Mouse (Mus musculus) ES-E14 (cell line): ENCODE data around the gene Lipt1. TPM values are rescaled to one million over a fixed set of nuclear protein-coding genes. Genes with fewer than 3 reads are reported as not detected.

ENCODE experiments used
- DNase-seq: peaks from one replicate; pipeline ENCODE4 v3.0.0-alpha.2; 2013; ENCODE audit warnings: low read depth, low spot score
- H3K27ac ChIP-seq: 2 replicates; pipeline ENCODE4 v1.5.1; 2012; ENCODE audit warnings: low read depth, mild to moderate bottlenecking, low read length, moderate library complexity, mixed read lengths; ENCODE audit not compliant: poor library complexity, insufficient read depth, severe bottlenecking
- H3K36me3 ChIP-seq: 2 replicates; pipeline ENCODE4 v1.6.1; 2012; ENCODE audit warnings: mild to moderate bottlenecking, low read length, moderate library complexity, mixed read lengths; ENCODE audit not compliant: control insufficient read depth, poor library complexity, insufficient read depth, severe bottlenecking
- H3K4me1 ChIP-seq, 2 experiments: fragments of 150-350 bp in 1 of 2; sonication (generic) in 1 of 2; 2 replicates each; pipeline ENCODE4 v1.6.1; 2012; ENCODE audit warnings: low read length in 2 of 2, mild to moderate bottlenecking in 1 of 2, mixed read lengths in 1 of 2; ENCODE audit not compliant: control insufficient read depth in 2 of 2, insufficient read depth in 2 of 2, poor library complexity in 1 of 2
- H3K4me3 ChIP-seq, 2 experiments: fragments of 150-350 bp in 1 of 2; sonication (generic) in 1 of 2; 2 replicates each; pipeline ENCODE4 v1.5.1; 2012; ENCODE audit warnings: low read length in 2 of 2, low read depth in 1 of 2, mild to moderate bottlenecking in 1 of 2, mixed read lengths in 1 of 2; ENCODE audit not compliant: insufficient read depth in 1 of 2, poor library complexity in 1 of 2, severe bottlenecking in 1 of 2
- H3K9ac ChIP-seq: 2 replicates; pipeline ENCODE4 v1.6.1; 2012; ENCODE audit warnings: low read depth, mild to moderate bottlenecking, low read length, mixed read lengths; ENCODE audit not compliant: poor library complexity, insufficient read depth, severe bottlenecking
- H3K9me3 ChIP-seq: fragments of 150-350 bp; sonication (generic); 2 replicates; pipeline ENCODE4 v1.6.1; 2012; ENCODE audit warnings: low read depth, mild to moderate bottlenecking, low read length; ENCODE audit not compliant: control insufficient read depth, insufficient read depth
- CHD2 ChIP-seq: IDR thresholded peaks from 2 replicates; pipeline ENCODE4 v1.6.1; 2014; ENCODE audit warnings: mild to moderate bottlenecking, low read depth, low read length, inconsistent platforms
- HCFC1 ChIP-seq: IDR thresholded peaks from 2 replicates; pipeline ENCODE4 v1.6.1; 2012; ENCODE audit warnings: low read length, inconsistent platforms, borderline replicate concordance; ENCODE audit not compliant: insufficient read depth
- MAFK ChIP-seq: IDR thresholded peaks from 2 replicates; pipeline ENCODE4 v1.6.1; 2014; ENCODE audit warnings: mild to moderate bottlenecking, low read depth, low read length, inconsistent platforms; ENCODE audit not compliant: insufficient read depth
- ZC3H11A ChIP-seq: IDR thresholded peaks from 2 replicates; pipeline ENCODE4 v1.6.1; 2012; ENCODE audit warnings: low read depth, mild to moderate bottlenecking, inconsistent platforms, low read length, borderline replicate concordance
- ZNF384 ChIP-seq: IDR thresholded peaks from 2 replicates; pipeline ENCODE4 v1.6.1; 2012; ENCODE audit warnings: low read depth, low read length, inconsistent platforms
- in situ Hi-C, 2 experiments: fragments of 600-800 bp; cut with MboI; formaldehyde crosslinking; loops; one replicate each; pipeline ENCODE4 v1.15.1; 2025; ENCODE audit warnings: low sequenced_read_pairs in 2 of 2, inconsistent platforms in 1 of 2; ENCODE audit not compliant: unreplicated experiment in 2 of 2
- total RNA-seq: library from RNA; depleted of rRNA; stranded (reverse); fragments of 300-350 nt; gene quantifications from 2 replicates; pipeline ENCODE4 v1.2.3, GENCODE M21; 2012

Gene Lipt1
- total RNA-seq, 1 experiment: 6.1 TPM

DNA sequence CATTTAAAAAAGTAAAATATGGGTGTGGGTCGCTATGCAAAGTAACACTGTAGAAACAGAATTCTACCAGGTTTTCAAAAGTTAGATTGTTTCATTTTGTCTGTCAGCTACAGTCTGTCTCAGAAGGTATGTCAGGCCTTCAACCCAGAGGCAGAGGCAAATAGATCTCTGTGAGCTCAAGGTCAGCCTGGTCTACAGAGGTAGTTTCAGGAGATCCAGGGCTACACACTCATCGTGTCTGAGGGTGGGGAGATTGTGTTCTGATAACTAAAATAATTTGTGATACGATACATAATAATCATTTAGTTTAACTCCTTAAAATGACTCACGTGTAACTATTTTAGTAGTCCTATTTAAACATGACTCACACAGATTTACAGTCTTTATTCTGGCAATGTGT is 1.6 kb downstream of the Lipt1 start:
- TF ChIP-seq CHD2 (no peak), ZC3H11A (no peak), ZNF384 (no peak), HCFC1 (no peak), MAFK (no peak)
- DNase-seq: no peak
- Histone ChIP-seq H3K27ac (no peak overlapping the region), H3K36me3 (peaks cover 12% of the 10 kb centered on the region), H3K4me3 (peak overlapping the region in 1 of 2 experiments; percentile 76; a peak in 1 of 4 replicates), H3K4me1 (peaks cover 0 to 3% of the 10 kb centered on the region in 2 experiments; a peak in 1 of 4 replicates), H3K9me3 (no peaks in the 10 kb centered on the region), H3K9ac (no peak overlapping the region)
- in situ Hi-C loops: loop anchor here in 1 of 2 experiments (25.0 kb wide), 1 partner anchor 186 kb away; no protein-coding TSS in a partner anchor

DNA sequence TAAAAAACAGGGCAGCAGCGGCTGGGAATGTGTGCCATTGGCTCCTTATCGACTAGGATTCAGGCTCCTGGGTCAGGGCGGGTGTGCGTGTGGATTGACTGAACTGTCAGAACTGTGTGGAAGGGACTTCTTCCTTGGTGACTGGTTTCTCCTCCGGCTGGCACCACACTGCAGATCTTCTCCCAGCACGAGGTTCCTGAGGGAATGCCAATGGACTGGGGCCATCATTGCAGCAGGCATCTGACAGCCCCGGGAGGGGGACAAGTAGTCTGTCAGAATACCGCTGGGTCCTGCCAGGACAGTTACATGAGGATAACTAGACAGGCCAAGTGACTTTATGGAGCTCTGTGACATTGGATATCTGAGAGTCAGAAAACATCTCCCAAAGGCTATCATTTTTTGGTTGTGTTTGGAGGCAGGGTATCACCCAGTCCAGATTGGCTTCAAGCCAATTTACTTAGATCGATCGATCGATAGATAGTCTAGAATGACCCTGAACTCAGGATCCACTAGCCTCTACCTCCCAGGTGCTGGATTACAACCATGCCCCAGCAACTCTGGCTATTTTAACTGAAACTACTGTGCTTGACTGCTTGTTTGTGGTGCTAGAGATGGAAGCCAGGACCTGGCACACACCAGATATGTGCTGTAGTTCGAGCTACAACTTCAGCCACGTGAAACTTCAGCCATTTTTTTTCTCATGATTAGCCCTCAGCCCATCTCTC is 6.4 kb downstream of the Lipt1 start:
- in situ Hi-C loops: no loop called here
- Histone ChIP-seq H3K4me3 (no peak overlapping the region), H3K36me3 (peaks cover 15% of the 10 kb centered on the region), H3K27ac (no peak overlapping the region), H3K9ac (no peak overlapping the region), H3K4me1 (peaks cover 0 to 3% of the 10 kb centered on the region in 2 experiments; a peak in 1 of 4 replicates), H3K9me3 (no peaks in the 10 kb centered on the region)
- TF ChIP-seq MAFK: no peak
- TF ChIP-seq CHD2: no peak
- TF ChIP-seq ZC3H11A: no peak
- no peak for TF ChIP-seq HCFC1
- TF ChIP-seq ZNF384: no peak
- no peak for DNase-seq

DNA sequence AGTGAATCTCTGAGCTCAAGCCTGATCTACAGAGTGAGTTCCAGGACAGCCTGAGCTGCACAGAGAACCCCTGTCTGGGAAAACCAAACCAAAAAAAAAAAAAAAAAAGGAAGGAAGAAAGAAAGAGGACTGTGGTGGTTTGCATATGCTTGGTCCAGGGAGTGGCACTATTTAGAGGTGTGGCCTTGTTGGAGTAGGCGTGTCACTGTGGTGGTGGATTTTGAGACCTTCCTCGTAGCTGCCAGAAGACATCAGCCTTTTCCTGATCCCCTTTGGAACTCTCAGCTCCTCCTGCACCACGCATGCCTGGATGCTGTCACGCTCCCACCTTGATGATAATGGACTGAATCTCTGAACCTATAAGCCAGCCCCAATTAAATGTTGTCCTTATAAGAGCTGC is 11.9 kb downstream of the Lipt1 start:
- Histone ChIP-seq H3K36me3 (peaks cover 6% of the 10 kb centered on the region), H3K4me1 (peaks cover 4 to 9% of the 10 kb centered on the region in 2 experiments; a peak in 3 of 4 replicates), H3K9ac (no peak overlapping the region), H3K9me3 (no peaks in the 10 kb centered on the region), H3K4me3 (no peak overlapping the region), H3K27ac (no peak overlapping the region)
- peak; percentile 64 for TF ChIP-seq ZNF384
- no peak for TF ChIP-seq ZC3H11A
- TF ChIP-seq MAFK: no peak
- no peak for DNase-seq
- in situ Hi-C loops: no loop called here

DNA sequence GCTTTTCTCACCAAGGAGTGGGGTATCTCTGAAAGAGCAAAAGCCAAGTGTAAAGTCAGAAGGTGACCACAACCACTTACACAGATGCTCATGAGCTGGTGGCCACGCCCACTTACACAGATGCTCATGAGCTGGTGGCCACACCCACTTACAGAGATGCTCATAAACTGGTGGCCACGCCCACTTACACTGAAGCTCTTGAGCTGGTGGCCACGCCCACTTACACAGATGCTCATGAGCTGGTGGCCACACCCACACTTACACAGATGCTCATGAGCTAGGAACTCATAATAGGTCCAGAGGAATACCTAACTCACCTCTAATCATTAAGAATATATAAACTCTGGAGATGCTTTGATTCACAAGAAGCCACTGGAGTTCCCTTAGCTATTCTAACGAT is 12.9 kb downstream of the Lipt1 start:
- peak; percentile 56 for DNase-seq

DNA sequence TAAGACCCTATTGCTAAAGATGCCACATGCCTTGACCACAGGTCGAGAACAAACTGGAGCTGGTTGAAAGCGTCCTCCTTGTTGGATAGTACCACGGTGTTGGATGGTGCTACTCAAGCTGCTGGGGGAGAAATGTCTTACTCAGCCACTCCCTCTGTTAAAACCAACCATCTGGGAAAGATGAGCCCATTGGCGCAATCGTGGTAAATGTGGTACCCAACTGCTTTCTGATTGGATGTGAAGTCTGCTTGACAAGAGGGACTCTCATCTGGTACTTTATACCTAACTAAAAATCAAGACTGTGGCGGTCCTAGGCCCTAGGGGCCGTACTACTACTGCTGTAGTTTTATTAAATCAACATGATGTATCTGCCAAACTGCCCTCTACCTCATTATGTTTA is 17.7 kb downstream of the Lipt1 start:
- peak overlapping the region; percentile 84 to 90 for H3K4me3 ChIP-seq
- peaks cover under 1 to 9% of the 10 kb centered on the region in 2 experiments; a peak in 3 of 4 replicates for H3K4me1 ChIP-seq
- peak overlapping the region; percentile 89; the same call in 1 of the 2 replicates for H3K9ac ChIP-seq
- no peaks in the 10 kb centered on the region for H3K9me3 ChIP-seq
- H3K27ac ChIP-seq: no peak overlapping the region
- in situ Hi-C loops: no loop called here
- no peak for DNase-seq
- peaks cover 2% of the 10 kb centered on the region; the same call in 1 of the 2 replicates for H3K36me3 ChIP-seq
- no peak for TF ChIP-seq ZC3H11A
- TF ChIP-seq MAFK: no peak
- TF ChIP-seq HCFC1: no peak
- TF ChIP-seq ZNF384: no peak
- TF ChIP-seq CHD2: no peak

More for the DNA sequence above, 12.9 kb downstream of the Lipt1 start:
- H3K9ac ChIP-seq: no peak overlapping the region
- no peak overlapping the region for H3K27ac ChIP-seq
- TF ChIP-seq HCFC1: no peak
- no peak overlapping the region for H3K4me3 ChIP-seq
- H3K9me3 ChIP-seq: no peaks in the 10 kb centered on the region
- in situ Hi-C loops: no loop called here
- H3K36me3 ChIP-seq: peaks cover 2% of the 10 kb centered on the region; the same call in 1 of the 2 replicates
- peaks cover 4 to 13% of the 10 kb centered on the region in 2 experiments; a peak in 3 of 4 replicates for H3K4me1 ChIP-seq
